Mouse (Mus musculus) MEL (cell line): ENCODE results near the gene Aim2. TPM values are rescaled to one million over a fixed set of nuclear protein-coding genes. Genes with fewer than 3 reads are reported as not detected.
A peak's percentile ranks its signal among the peaks of the same experiment; 100 is the strongest.

ENCODE experiments used
- DNase-seq: peaks from one replicate; pipeline ENCODE4 v3.0.0; 2011; ENCODE audit warnings: low read depth, low spot score
- H3K27ac ChIP-seq: 2 replicates; pipeline ENCODE4 v1.5.1; 2012; ENCODE audit warnings: low read depth, mild to moderate bottlenecking, control low read depth, low read length, moderate library complexity; ENCODE audit not compliant: control insufficient read depth
- H3K27me3 ChIP-seq, 2 experiments: fragments of 150-350 bp in 1 of 2; sonication (generic) in 1 of 2; 2 replicates each; pipeline ENCODE4 v1.6.1; 2012; ENCODE audit warnings: low read length in 2 of 2, mild to moderate bottlenecking in 2 of 2, improper control_type of control experiment in 1 of 2, moderate library complexity in 1 of 2; ENCODE audit not compliant: insufficient read depth in 2 of 2, control insufficient read depth in 1 of 2
- H3K36me3 ChIP-seq, 2 experiments: 2 replicates each; pipeline ENCODE4 v1.6.1; 2012 to 2014; ENCODE audit warnings: low read length in 2 of 2, improper control_type of control experiment in 1 of 2, inconsistent platforms in 1 of 2, mild to moderate bottlenecking in 1 of 2; ENCODE audit not compliant: insufficient read depth in 2 of 2, control insufficient read depth in 1 of 2
- H3K4me1 ChIP-seq, 2 experiments: fragments of 150-350 bp in 1 of 2; sonication (generic) in 1 of 2; 2 replicates each; pipeline ENCODE4 v1.6.1; 2012; ENCODE audit warnings: low read length in 2 of 2, improper control_type of control experiment in 1 of 2, mild to moderate bottlenecking in 1 of 2; ENCODE audit not compliant: insufficient read depth in 2 of 2, control insufficient read depth in 1 of 2
- H3K4me3 ChIP-seq, 2 experiments: fragments of 150-350 bp in 1 of 2; sonication (generic) in 1 of 2; 2 replicates each; pipeline ENCODE4 v1.5.1; 2012; ENCODE audit warnings: low read depth in 2 of 2, low read length in 2 of 2, mild to moderate bottlenecking in 2 of 2, moderate library complexity in 2 of 2, control low read depth in 1 of 2, improper control_type of control experiment in 1 of 2; ENCODE audit not compliant: control insufficient read depth in 1 of 2, insufficient read depth in 1 of 2
- H3K79me2 ChIP-seq: 2 replicates; pipeline ENCODE4 v1.6.1; 2012; ENCODE audit warnings: mild to moderate bottlenecking, low read length, moderate library complexity; ENCODE audit not compliant: control insufficient read depth, poor library complexity, insufficient read depth
- H3K9ac ChIP-seq: 2 replicates; pipeline ENCODE4 v1.6.1; 2012; ENCODE audit warnings: low read depth, mild to moderate bottlenecking, control low read depth, low read length, moderate library complexity; ENCODE audit not compliant: control insufficient read depth, poor library complexity, severe bottlenecking
- H3K9me3 ChIP-seq: fragments of 150-350 bp; sonication (generic); replicated peaks from 2 replicates; pipeline ENCODE4 v1.6.1; 2012; ENCODE audit warnings: mild to moderate bottlenecking, low read length, improper control_type of control experiment, moderate library complexity; ENCODE audit not compliant: insufficient read depth
- CHD2 ChIP-seq: IDR thresholded peaks from 2 replicates; pipeline ENCODE4 v1.6.1; 2011; ENCODE audit warnings: low read length, improper control_type of control experiment
- EP300 ChIP-seq, 2 experiments: IDR thresholded peaks; 2 replicates each; pipeline ENCODE4 v1.6.1; 2011; ENCODE audit warnings: improper control_type of control experiment in 2 of 2, low read length in 2 of 2, low read depth in 1 of 2, mild to moderate bottlenecking in 1 of 2
- ETS1 ChIP-seq: IDR thresholded peaks from 2 replicates; pipeline ENCODE4 v1.6.1; 2012; ENCODE audit warnings: low read depth, mild to moderate bottlenecking, inconsistent platforms, low read length, improper control_type of control experiment, moderate library complexity
- GATA1 ChIP-seq: IDR thresholded peaks from 2 replicates; pipeline ENCODE4 v1.6.1; 2011; ENCODE audit warnings: low read depth, low read length, improper control_type of control experiment
- KAT2A ChIP-seq: conservative IDR thresholded peaks from 2 replicates; pipeline ENCODE4 v1.6.1; 2012; ENCODE audit warnings: low read depth, low read length, improper control_type of control experiment, inconsistent platforms
- MAX ChIP-seq: IDR thresholded peaks from 2 replicates; pipeline ENCODE4 v1.6.1; 2011; ENCODE audit warnings: low read length, improper control_type of control experiment
- MAZ ChIP-seq: IDR thresholded peaks from 2 replicates; pipeline ENCODE4 v1.6.1; 2012; ENCODE audit warnings: low read depth, mild to moderate bottlenecking, inconsistent platforms, low read length, improper control_type of control experiment
- MEF2A ChIP-seq: IDR thresholded peaks from 2 replicates; pipeline ENCODE4 v1.6.1; 2014; ENCODE audit warnings: low read depth, mild to moderate bottlenecking, inconsistent platforms, low read length, improper control_type of control experiment; ENCODE audit not compliant: poor library complexity, insufficient replicate concordance, severe bottlenecking; ENCODE audit errors: extremely low read depth
- MXI1 ChIP-seq: IDR thresholded peaks from 2 replicates; pipeline ENCODE4 v1.6.1; 2011; ENCODE audit warnings: mild to moderate bottlenecking, low read depth, low read length, improper control_type of control experiment
- POLR2AphosphoS2 ChIP-seq: IDR thresholded peaks from 2 replicates; pipeline ENCODE4 v1.6.1; 2011; ENCODE audit warnings: low read length, improper control_type of control experiment
- RAD21 ChIP-seq: IDR thresholded peaks from 2 replicates; pipeline ENCODE4 v1.6.1; 2011; ENCODE audit warnings: mild to moderate bottlenecking, low read depth, low read length, improper control_type of control experiment
- RCOR1 ChIP-seq: IDR thresholded peaks from 2 replicates; pipeline ENCODE4 v1.6.1; 2012; ENCODE audit warnings: low read depth, mild to moderate bottlenecking, inconsistent platforms, low read length, improper control_type of control experiment
- SIN3A ChIP-seq: IDR thresholded peaks from 2 replicates; pipeline ENCODE4 v1.6.1; 2012; ENCODE audit warnings: low read length, improper control_type of control experiment, inconsistent platforms
- TAL1 ChIP-seq: IDR thresholded peaks from 2 replicates; pipeline ENCODE4 v1.6.1; 2012; ENCODE audit warnings: mild to moderate bottlenecking, inconsistent platforms, low read length, moderate library complexity, mixed read lengths
- TBP ChIP-seq: IDR thresholded peaks from 2 replicates; pipeline ENCODE4 v1.8.0; 2011; ENCODE audit warnings: low read depth, low read length, improper control_type of control experiment
- TCF12 ChIP-seq: IDR thresholded peaks from 2 replicates; pipeline ENCODE4 v1.6.1; 2014; ENCODE audit warnings: low read depth, mild to moderate bottlenecking, inconsistent platforms, low read length, improper control_type of control experiment, moderate library complexity
- USF2 ChIP-seq, 2 experiments: IDR thresholded peaks; 2 replicates each; pipeline ENCODE4 v1.6.1; 2011 to 2012; ENCODE audit warnings: improper control_type of control experiment in 2 of 2, low read length in 2 of 2, borderline replicate concordance in 1 of 2, inconsistent platforms in 1 of 2, low read depth in 1 of 2, mild to moderate bottlenecking in 1 of 2; ENCODE audit not compliant: insufficient read depth in 1 of 2
- ZC3H11A ChIP-seq: IDR thresholded peaks from 2 replicates; pipeline ENCODE4 v1.6.1; 2012; ENCODE audit warnings: low read depth, mild to moderate bottlenecking, inconsistent platforms, low read length, improper control_type of control experiment
- ZMIZ1 ChIP-seq: IDR thresholded peaks from 2 replicates; pipeline ENCODE4 v1.6.1; 2012; ENCODE audit warnings: low read depth, mild to moderate bottlenecking, inconsistent platforms, low read length, improper control_type of control experiment, moderate library complexity
- ZNF384 ChIP-seq: IDR thresholded peaks from 2 replicates; pipeline ENCODE4 v1.6.1; 2012; ENCODE audit warnings: low read depth, mild to moderate bottlenecking, inconsistent platforms, low read length, improper control_type of control experiment
- polyA plus RNA-seq, 2 experiments: library from polyadenylated mRNA; stranded (reverse) in 1 of 2; unstranded in 1 of 2; fragments of >175 nt in 1 of 2; fragments of >200 nt in 1 of 2; gene quantifications; 2 replicates each; pipeline versions ENCODE4 v1.2.1 to v1.2.4; 2012; ENCODE audit warnings: low replicate concordance in 2 of 2, low read depth in 1 of 2; ENCODE audit not compliant: insufficient read length in 2 of 2, insufficient read depth in 1 of 2, missing spikeins in 1 of 2
- total RNA-seq: library from RNA; depleted of rRNA; stranded (reverse); fragments of 300-350 nt; gene quantifications from 2 replicates; pipeline ENCODE4 v1.2.3, GENCODE M21; 2012

The Aim2 gene
- total and polyA plus RNA-seq, 3 experiments, result 2.3 to 9.1 TPM; not detected in 1

- H3K36me3 ChIP-seq, result peaks cover 0 to 45% of the 10 kb centered on the region in 2 experiments; a peak in 2 of 4 replicates
- peak; percentile 59 for DNase-seq
- no peaks in the 10 kb centered on the region for H3K27me3 ChIP-seq
- H3K9me3 ChIP-seq, result no peaks in the 10 kb centered on the region
- no peaks in the 10 kb centered on the region for H3K79me2 ChIP-seq
- TF ChIP-seq SIN3A, result peak; percentile 72
- peak; percentile 93 for TF ChIP-seq RCOR1
- TF ChIP-seq MAZ, result peak; percentile 61; the same call in 1 of the 2 replicates
- peak; percentile 86 for TF ChIP-seq TAL1
- TF ChIP-seq ZNF384, result no peak
- TF ChIP-seq POLR2AphosphoS2, result no peak
- no peak for TF ChIP-seq KAT2A
- TF ChIP-seq MEF2A, result peak; percentile 55; the same call in 1 of the 2 replicates
- TF ChIP-seq EP300 (IDR thresholded peaks at IDR 0.05; ENCODE audit: low read depth in 1 of 2, low read length in 2 of 2), result peak; percentile 97 to 98
- peak; percentile 97 for TF ChIP-seq GATA1
- TF ChIP-seq CHD2, result peak; percentile 70
- peak; percentile 89 for TF ChIP-seq ETS1
- no peak for TF ChIP-seq MAX
- peak; percentile 27; the same call in 1 of the 2 replicates for TF ChIP-seq ZC3H11A
- TF ChIP-seq TCF12, result peak; percentile 97
- 0 out of 2 replicates have a peak, but pooled peaks have one; percentile 31 for TF ChIP-seq MXI1
- no peak overlapping the region for H3K9ac ChIP-seq
- H3K4me1 ChIP-seq, result peaks cover 37 to 58% of the 10 kb centered on the region in 2 experiments
- H3K27ac ChIP-seq, result peak overlapping the region; percentile 32
- no peak overlapping the region for H3K4me3 ChIP-seq
These were observed 21.5 kb upstream of the Aim2 start for GRCm38 (mm10) chr1:173329185-173329584.

- Histone ChIP-seq H3K27me3 (no peaks in the 10 kb centered on the region), H3K4me1 (peaks cover 34 to 60% of the 10 kb centered on the region in 2 experiments), H3K36me3 (peaks cover 0 to 48% of the 10 kb centered on the region in 2 experiments; a peak in 2 of 4 replicates), H3K27ac (peak overlapping the region; percentile 32; the same call in 1 of the 2 replicates), H3K79me2 (no peaks in the 10 kb centered on the region), H3K4me3 (no peak overlapping the region), H3K9ac (no peak overlapping the region), H3K9me3 (no peaks in the 10 kb centered on the region)
- TF ChIP-seq MEF2A, result no peak
- TF ChIP-seq MAX, result no peak
- no peak for TF ChIP-seq RAD21
- no peak for TF ChIP-seq RCOR1
- TF ChIP-seq TBP, result no peak
- no peak for TF ChIP-seq ZMIZ1
- no peak for TF ChIP-seq USF2 (IDR thresholded peaks at IDR 0.05; ENCODE audit: borderline replicate concordance in 1 of 2, insufficient read depth in 1 of 2, low read depth in 1 of 2, low read length in 2 of 2)
- DNase-seq, result no peak
These were observed 20.9 kb upstream of the Aim2 start for GRCm38 (mm10) chr1:173329743-173330142.
